Mouse (Mus musculus): Measurements from ENCODE around the gene Dnajc11. TPM values are rescaled to one million over a fixed set of nuclear protein-coding genes. Genes with fewer than 3 reads are reported as not detected.

Dnajc11 gene
- total RNA-seq (2021), result 10 to 100 TPM; 68.2 to 69.1 TPM
- long read RNA-seq, experiment 1, transcript Dnajc11-201 (16 exons, 3,151 nt), result major isoform, 79 of 91 reads
- long read RNA-seq, experiment 1, partial matches to known transcripts, result 0 of 91 reads
- long read RNA-seq, experiment 1, other reads (novel, unspliced or antisense), result 12 of 91 reads
- long read RNA-seq, experiment 2, transcript Dnajc11-201 (16 exons, 3,151 nt), result major isoform, 114 of 142 reads
- long read RNA-seq, experiment 2, partial matches to known transcripts, result 6 of 142 reads
- long read RNA-seq, experiment 2, other reads (novel, unspliced or antisense), result 20 of 142 reads

DNA sequence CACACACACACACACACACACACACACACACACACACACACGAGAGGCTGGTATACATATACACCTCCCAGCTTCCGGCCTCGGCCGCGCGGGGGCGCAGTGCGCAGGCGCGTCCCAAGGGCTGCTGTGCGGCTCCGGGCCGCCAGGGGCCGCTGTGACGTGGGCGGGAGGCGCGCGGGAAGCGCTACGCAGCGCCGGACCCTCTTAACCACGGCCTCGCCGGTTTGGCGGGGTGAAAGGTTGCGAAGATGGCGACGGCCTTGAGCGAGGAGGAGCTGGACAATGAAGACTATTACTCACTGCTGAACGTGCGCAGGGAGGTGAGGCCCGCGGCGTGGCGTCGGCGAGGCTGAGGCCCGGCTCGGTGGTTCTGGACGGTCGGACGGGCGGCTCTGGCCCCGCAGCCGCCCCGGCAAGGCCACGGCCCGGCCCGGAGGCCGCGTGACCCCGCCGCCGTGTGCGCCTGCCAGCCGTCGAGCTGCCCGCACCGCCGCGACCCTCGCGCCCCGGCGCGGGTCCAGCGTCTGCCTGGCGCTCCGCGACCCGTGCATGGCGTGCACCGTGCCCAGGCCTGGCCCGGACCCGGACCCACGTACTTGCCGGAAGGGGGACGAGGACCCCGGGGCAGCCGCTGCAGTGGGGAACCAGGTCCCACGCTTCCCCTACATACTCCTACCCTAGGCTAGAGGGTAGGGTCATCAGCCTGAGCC lies at the start of gene Dnajc11:
Gene Dnajc11 (plus strand): TSS at position 187 of the 710 bp plus-strand sequence.
- peak; percentile 82 for TF ChIP-seq CTCF (conservative IDR thresholded peaks at IDR 0.05)
- DNase-seq (ENCODE audit: low spot score in 2 of 2), result peak; percentile 89 to 94
- Histone ChIP-seq H3K4me3 (peak within 1 kb of the TSS; percentile 83), H3K27ac (peak within 1 kb of the TSS; percentile 93)

- TF ChIP-seq CTCF (conservative IDR thresholded peaks at IDR 0.05), result peak; percentile 56
- DNase-seq (ENCODE audit: low spot score in 2 of 2), result no peak
- H3K27ac ChIP-seq, result no peak overlapping the region
- no peak overlapping the region for H3K4me3 ChIP-seq
Measured at GRCm38 (mm10) chr4:151893241-151893640, 40.2 kb upstream of the Dnajc11 start.

DNA sequence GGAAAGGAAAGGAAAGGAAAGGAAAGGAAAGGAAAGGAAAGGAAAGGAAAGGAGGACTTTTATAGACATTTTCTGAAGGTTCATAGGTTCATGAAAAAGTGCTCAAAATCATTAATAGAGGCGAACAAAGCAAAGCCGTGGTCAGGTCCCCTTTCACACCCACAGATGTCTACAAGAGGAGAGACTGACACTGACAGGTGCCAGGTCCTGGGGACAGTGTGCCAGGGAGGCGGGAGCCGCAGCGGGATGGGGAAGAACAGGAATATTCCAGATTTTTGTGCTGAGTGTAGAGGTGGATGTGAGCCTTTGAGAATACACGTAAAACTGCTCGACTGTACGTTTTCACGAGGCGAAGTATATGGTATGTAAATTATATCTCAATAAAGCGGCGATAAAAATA lies 38.6 kb upstream of the Dnajc11 start:
- Histone ChIP-seq H3K27ac (no peak overlapping the region), H3K4me3 (no peak overlapping the region)
- no peak for TF ChIP-seq CTCF (conservative IDR thresholded peaks at IDR 0.05)
- no peak for DNase-seq (ENCODE audit: low spot score in 2 of 2)

GRCm38 (mm10) chr4:151895624-151896023 lies 37.9 kb upstream of the Dnajc11 start:
- Histone ChIP-seq H3K27ac (no peak overlapping the region), H3K4me3 (no peak overlapping the region)
- DNase-seq (ENCODE audit: low spot score in 2 of 2), result no peak
- TF ChIP-seq CTCF (conservative IDR thresholded peaks at IDR 0.05), result 0 out of 2 replicates have a peak, but pooled peaks have one; percentile 5

DNA sequence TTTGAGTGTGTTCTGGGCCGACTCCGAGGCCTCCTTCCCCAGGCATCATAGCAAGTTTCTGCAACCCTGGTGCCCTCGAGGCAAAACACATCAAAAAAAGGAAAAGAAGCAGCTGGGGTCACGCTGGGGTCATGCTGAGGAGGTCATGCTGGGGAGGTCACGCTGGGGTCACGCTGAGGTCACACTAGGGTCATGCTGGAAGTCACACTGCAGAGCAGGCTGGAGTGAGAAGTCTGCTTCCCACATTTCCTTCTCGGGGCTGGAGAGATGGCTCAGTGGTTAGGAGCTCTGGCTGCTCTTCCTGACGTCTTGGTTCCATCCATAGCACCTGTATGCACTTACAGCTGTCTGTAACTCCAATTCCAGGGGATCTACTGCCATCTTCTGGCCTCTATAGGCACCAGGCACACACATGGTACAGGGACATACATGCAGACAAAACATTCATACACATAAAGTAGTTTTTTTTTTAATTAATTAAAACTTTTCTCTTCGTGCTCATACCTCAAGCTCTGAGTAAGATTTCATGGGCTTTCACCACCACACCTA lies 36.3 kb upstream of the Dnajc11 start:
- DNase-seq (ENCODE audit: low spot score in 2 of 2), result no peak
- TF ChIP-seq CTCF (conservative IDR thresholded peaks at IDR 0.05), result peak; percentile 29; the same call in 1 of the 2 replicates
- Histone ChIP-seq H3K27ac (no peak overlapping the region), H3K4me3 (no peak overlapping the region)

GRCm38 (mm10) chr4:151898600-151899245 lies 34.8 kb upstream of the Dnajc11 start:
- Histone ChIP-seq H3K4me3 (no peak overlapping the region), H3K27ac (no peak overlapping the region)
- DNase-seq (ENCODE audit: low spot score in 2 of 2), result no peak
- TF ChIP-seq CTCF (conservative IDR thresholded peaks at IDR 0.05), result no peak

DNA sequence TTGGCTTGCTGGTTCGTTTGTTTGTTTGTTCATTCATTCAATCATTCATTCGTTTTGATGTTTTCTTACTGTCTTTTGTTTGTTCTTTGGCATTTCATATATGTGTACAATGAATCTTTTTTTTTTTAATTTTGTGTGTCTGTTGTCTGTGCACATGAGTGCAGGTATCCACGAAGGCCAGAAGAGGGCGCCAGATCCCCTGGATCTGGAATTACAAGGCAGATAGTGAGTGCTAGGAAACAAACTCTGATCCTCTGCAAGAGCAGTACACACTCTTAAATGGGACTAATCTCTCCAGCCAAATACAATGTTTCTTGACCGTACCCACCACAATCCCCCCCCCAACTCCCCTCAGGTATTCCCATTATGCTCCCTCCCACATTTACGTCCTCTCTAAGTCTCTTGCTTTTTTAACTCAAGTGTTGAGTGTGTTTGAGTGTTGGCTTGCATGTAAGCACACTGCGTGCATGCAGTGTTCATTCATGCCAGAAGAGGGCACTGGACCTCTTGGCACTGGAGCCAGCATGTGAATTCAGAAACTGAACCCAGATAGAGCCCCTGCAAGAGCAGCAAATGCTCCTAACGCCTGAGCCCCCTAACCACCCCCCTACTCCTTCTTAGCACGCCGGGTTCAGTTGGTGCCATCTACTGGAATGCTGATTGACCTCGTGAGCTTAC lies 33.6 kb upstream of the Dnajc11 start:
- no peak overlapping the region for H3K27ac ChIP-seq
- DNase-seq (ENCODE audit: low spot score in 2 of 2), result no peak
- H3K4me3 ChIP-seq, result no peak overlapping the region
- peak; percentile 44 for TF ChIP-seq CTCF (conservative IDR thresholded peaks at IDR 0.05)

GRCm38 (mm10) chr4:151900735-151901134 lies 32.8 kb upstream of the Dnajc11 start:
- no peak for TF ChIP-seq CTCF (conservative IDR thresholded peaks at IDR 0.05)
- Histone ChIP-seq H3K4me3 (no peak overlapping the region), H3K27ac (no peak overlapping the region)
- no peak for DNase-seq (ENCODE audit: low spot score in 2 of 2)

GRCm38 (mm10) chr4:151901422-151901821 lies 32.1 kb upstream of the Dnajc11 start:
- Histone ChIP-seq H3K4me3 (no peak overlapping the region), H3K27ac (no peak overlapping the region)
- peak; percentile 58 for TF ChIP-seq CTCF (conservative IDR thresholded peaks at IDR 0.05)
- DNase-seq (ENCODE audit: low spot score in 2 of 2), result no peak

DNA sequence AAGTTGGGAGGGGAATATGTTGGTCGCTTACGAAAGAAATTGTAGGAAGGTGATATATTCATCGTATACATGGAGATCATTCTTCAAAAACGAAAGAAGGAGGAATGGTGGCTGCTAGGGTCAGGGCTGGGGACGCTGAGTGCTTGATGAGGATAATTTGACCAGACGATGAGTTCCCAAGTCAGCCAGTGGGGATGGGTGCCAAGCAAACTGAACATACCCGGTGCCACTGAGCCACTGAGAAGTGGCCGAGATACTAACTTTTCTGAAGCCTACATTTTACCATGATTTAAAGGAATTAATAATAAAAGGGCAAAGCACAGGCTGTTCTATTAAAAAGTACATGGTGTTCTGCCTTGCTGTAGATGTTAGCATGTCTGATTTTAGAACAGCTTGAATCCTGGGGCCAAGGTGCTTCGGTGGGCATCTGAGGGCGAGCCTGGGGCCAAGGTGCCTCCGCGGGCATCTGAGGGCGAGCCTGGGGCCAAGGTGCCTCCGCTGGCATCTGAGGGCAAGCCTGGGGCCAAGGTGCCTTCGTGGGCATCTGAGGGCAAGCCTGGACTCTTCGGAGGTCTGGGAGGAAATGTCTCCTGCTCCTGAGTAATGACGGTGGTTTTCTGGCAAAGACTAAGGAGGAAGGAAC lies 31.3 kb upstream of the Dnajc11 start:
- Histone ChIP-seq H3K4me3 (no peak overlapping the region), H3K27ac (no peak overlapping the region)
- TF ChIP-seq CTCF (conservative IDR thresholded peaks at IDR 0.05), result no peak
- DNase-seq (ENCODE audit: low spot score in 2 of 2), result no peak

- H3K4me3 ChIP-seq, result no peak overlapping the region
- no peak for DNase-seq (ENCODE audit: low spot score in 2 of 2)
- no peak overlapping the region for H3K27ac ChIP-seq
- TF ChIP-seq CTCF (conservative IDR thresholded peaks at IDR 0.05), result no peak
Measured at GRCm38 (mm10) chr4:151902689-151903241, 30.7 kb upstream of the Dnajc11 start.

GRCm38 (mm10) chr4:151904098-151904497 lies 29.4 kb upstream of the Dnajc11 start:
- H3K27ac ChIP-seq, result no peak overlapping the region
- H3K4me3 ChIP-seq, result no peak overlapping the region
- TF ChIP-seq CTCF (conservative IDR thresholded peaks at IDR 0.05), result no peak
- no peak for DNase-seq (ENCODE audit: low spot score in 2 of 2)
